Mouse (Mus musculus) yolk sac, embryonic 10.5 days (tissue): ENCODE data around the gene Aprt.
A peak's percentile ranks its signal among the peaks of the same experiment; 100 is the strongest.
"Not testable (repeated sequence)": the region's sequence is repeated elsewhere in the genome, so short reads cannot be mapped to it uniquely, and the experiment has no call there.

ENCODE experiments used
- DNase-seq: peaks from one replicate; pipeline ENCODE4 v3.0.0-alpha.2; 2017; ENCODE audit warnings: low spot score

Aprt gene

GRCm38 (mm10) chr8:122586171-122586570 is 9.5 kb upstream of the Aprt start:
- no peak for DNase-seq

GRCm38 (mm10) chr8:122585411-122585891 is 8.7 kb upstream of the Aprt start:
- DNase-seq: peak; percentile 84

- no peak for DNase-seq
These were observed 8.3 kb upstream of the Aprt start for GRCm38 (mm10) chr8:122584981-122585380.

GRCm38 (mm10) chr8:122580926-122581325 is 4.2 kb upstream of the Aprt start:
- DNase-seq: no peak

- DNase-seq: peak; percentile 56
These were observed 2.5 kb upstream of the Aprt start for GRCm38 (mm10) chr8:122579196-122579595.

- DNase-seq: no peak
These were observed 407 bp upstream of the Aprt start for GRCm38 (mm10) chr8:122577116-122577515.

GRCm38 (mm10) chr8:122575735-122576647 is 718 bp downstream of the Aprt start:
- peak; percentile 40 for DNase-seq

GRCm38 (mm10) chr8:122575286-122575685 is 1.4 kb downstream of the Aprt start:
- no peak for DNase-seq

GRCm38 (mm10) chr8:122574667-122575251 is 1.9 kb downstream of the Aprt start:
- peak; percentile 93 for DNase-seq

GRCm38 (mm10) chr8:122574264-122574663 is 2.4 kb downstream of the Aprt start:
- DNase-seq: no peak

GRCm38 (mm10) chr8:122573577-122573976 is 3.1 kb downstream of the Aprt start:
- DNase-seq: peak; percentile 40

GRCm38 (mm10) chr8:122573176-122573575 is 3.5 kb downstream of the Aprt start:
- DNase-seq: not testable (repeated sequence)

- DNase-seq: no peak
These were observed 4.0 kb downstream of the Aprt start for GRCm38 (mm10) chr8:122572751-122573150.

- no peak for DNase-seq
These were observed 4.9 kb downstream of the Aprt start for GRCm38 (mm10) chr8:122571750-122572267.

GRCm38 (mm10) chr8:122571153-122571552 is 5.6 kb downstream of the Aprt start:
- no peak for DNase-seq

- no peak for DNase-seq
These were observed 6.7 kb downstream of the Aprt start for GRCm38 (mm10) chr8:122569996-122570395.

GRCm38 (mm10) chr8:122569329-122569728 is 7.4 kb downstream of the Aprt start:
- no peak for DNase-seq

- peak; percentile 51 for DNase-seq
These were observed 7.8 kb downstream of the Aprt start for GRCm38 (mm10) chr8:122568881-122569309.

GRCm38 (mm10) chr8:122568109-122568504 is 8.6 kb downstream of the Aprt start:
- no peak for DNase-seq

GRCm38 (mm10) chr8:122567361-122568108 is 9.2 kb downstream of the Aprt start, which contains the start of gene Cdt1:
Gene Cdt1, plus strand, starts transcription at chr8:122568015.
- DNase-seq: peak; percentile 97

GRCm38 (mm10) chr8:122566766-122567165 is 9.9 kb downstream of the Aprt start:
- no peak for DNase-seq
